Mouse (Mus musculus) urinary bladder, postnatal 10 days (tissue): ENCODE measurements at regions not wholly inside any gene's neighbourhood (a gene's known extent, or its start where the extent isn't known, plus 50 kb on each side); places are given as distances from the start of the nearest gene placed in this dataset.

Experiments
- DNase-seq: peaks from one replicate; pipeline ENCODE4 v3.0.0; 2022; ENCODE audit warnings: low spot score

- DNase-seq: no peak
These were observed 260.2 kb downstream of the Cog6 start for GRCm38 (mm10) chr3:52756816-52757215.

- no peak for DNase-seq
These were observed 261.0 kb downstream of the Cog6 start for GRCm38 (mm10) chr3:52756006-52756405.

- DNase-seq: no peak
These were observed 262.1 kb downstream of the Cog6 start for GRCm38 (mm10) chr3:52754978-52755377.

DNA sequence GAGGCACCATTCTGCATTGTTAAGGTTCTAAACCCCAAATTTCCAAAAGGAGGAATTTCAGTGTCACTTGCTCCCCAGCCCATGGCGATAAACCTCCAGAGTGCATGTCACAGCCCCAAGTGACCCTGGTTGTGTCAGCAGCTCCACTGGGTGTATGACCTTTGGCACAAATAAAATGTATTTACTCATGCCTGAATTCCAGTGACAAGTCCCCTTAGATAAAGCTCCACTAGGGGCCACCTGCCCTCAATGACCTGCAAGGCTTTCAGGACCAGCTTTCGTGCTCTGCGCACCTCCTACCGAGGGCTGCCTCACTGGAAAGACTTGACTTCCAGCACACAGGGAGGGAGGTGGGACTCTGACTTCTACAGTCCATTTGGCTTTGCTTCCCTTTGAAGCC lies 262.6 kb downstream of the Cog6 start:
- DNase-seq: no peak

DNA sequence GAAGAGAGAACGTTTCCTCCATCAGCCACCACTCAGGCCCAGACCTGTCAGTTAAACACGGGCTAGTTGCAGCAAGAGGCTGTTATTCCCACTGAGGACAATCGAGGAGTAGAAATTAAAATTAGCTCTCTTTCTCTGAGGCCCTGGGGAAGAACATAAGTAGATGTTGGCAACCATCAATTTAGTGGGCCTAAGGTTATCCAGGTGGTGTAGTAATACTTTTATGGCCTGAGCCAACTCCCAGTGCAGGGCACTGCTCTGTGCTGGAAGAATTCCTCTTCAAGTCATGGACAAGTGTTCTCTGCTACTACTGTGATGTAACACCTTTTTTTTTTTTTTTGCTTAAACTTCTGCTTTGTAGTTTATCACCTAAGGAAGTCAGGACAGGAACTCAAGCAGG lies 270.1 kb downstream of the Cog6 start:
- no peak for DNase-seq

GRCm38 (mm10) chr3:52744334-52744733 lies 272.7 kb downstream of the Cog6 start:
- no peak for DNase-seq

DNA sequence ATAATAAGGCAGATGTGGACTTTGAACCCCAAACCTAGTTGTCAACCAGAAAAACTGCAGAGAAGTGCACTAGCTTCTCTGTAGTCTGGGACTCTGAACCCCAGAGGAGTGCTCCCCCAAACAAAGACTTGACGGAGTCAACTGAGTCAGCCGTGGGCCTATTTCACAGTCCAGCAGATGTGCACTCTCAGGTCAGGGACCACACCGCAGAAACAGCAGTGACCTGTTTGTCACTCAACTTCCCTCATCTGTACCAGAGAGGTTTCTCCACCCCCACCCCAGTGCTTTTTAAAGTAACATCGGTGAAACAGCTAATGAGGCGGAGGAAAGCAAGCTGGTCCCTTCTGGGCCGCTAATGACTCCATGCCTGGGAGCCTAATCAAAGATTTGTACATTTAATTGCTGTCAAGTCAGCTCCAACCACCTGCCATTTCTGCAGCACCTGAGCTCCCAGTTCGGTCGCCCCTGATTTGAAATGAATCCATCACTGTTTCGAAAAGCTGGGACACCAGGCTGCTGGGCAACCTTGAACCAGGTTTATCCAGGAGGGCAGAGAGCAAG lies 276.5 kb downstream of the Cog6 start:
- DNase-seq: no peak

DNA sequence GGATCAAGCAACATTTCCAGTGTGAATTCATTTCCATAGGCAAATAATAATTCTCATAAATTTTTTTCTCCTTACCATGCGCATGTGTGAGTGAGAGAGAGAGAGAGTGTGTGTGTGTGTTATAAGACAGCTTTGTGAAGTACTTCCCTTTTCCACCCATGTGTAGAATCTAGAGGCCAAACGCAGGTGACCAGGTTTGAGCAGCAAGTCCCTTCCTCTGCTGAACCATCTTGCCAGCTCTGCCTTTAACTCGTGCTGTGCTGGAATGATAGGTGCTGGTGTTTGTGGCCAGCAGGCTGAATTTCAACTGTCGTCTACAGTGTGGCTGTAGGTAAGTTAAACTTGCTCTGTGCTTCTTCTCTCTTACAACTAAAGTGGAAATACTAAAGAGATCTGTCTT lies 277.5 kb downstream of the Cog6 start:
- DNase-seq: no peak

DNA sequence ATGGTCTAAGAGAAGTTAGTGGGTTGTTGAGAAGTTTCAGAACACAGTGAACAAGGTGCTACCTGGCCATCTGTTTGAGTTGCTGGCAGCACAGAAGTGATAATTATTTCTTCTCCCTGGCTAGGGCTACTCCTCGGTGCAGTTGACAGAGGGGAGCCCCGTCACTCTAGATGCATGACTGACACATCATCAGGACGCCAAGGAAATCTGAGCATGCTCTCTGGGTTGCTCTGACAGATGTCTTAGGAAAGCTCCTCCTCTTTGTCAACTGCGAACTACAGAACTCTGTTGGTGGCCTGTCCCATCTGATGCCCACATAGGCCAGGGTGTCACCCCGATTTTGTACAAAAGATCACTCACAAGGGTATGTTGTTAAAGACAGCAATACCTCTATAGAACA lies 278.7 kb downstream of the Cog6 start:
- DNase-seq: no peak

DNA sequence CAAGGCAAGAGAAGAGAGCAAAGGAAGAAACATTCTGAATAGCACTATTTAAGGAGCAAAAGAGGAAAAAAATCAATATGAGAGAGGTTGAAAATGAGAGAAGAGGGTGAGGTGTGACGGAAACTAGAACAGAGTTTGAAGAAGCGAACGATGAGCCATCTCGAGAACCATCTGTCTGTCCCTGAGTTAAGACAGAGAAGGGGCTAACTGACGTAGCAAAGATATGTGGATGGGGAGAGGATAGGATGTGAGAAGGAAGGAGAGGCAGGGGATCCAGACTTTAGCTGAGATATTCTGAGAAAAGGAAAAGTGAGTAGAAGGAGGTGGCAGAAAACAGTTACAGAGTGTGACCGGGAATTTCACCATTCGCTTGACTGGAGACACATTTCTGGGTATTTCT lies 281.1 kb downstream of the Cog6 start:
- DNase-seq: no peak

DNA sequence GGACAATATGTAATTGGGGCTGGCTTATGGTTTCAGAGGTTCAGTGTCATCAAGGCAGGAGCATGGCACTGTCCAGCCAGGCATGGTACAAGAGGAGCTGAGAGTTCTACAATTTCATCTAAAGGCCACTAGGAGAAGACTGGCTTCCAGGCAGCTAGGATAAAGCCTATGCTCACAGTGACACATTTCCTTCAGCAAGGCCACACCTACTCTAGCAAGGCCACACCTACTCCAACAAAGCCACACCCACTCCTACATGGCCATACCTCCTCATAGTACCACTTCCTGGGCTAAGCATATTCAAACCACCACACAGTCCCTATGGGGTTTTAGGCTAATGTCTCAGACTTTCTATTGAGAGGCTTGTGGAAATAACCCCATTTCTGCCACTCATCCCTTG lies 285.1 kb downstream of the Cog6 start:
- no peak for DNase-seq

DNA sequence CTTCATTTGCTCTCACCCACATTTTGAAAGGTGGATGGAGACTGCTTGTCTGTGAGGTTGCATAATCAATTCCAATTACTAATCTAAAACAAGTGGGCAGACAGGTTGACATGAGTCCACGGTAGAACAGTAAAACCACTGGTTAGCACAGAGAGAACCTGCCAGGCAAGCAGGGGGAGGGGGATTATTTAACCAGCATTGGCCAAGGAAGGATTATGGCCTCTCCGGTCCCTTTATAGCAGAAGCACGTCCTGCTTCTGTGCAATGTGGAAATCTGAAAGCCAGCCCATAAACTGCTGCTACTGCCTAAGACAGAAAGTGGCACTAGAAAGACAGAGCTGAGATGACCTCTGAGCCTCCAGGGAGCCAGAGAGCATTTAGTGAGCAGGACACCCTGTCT lies 285.5 kb downstream of the Cog6 start:
- no peak for DNase-seq

- DNase-seq: no peak
These were observed 287.3 kb downstream of the Cog6 start for GRCm38 (mm10) chr3:52729731-52730130.

GRCm38 (mm10) chr3:52728860-52729259 lies 288.2 kb downstream of the Cog6 start:
- no peak for DNase-seq

DNA sequence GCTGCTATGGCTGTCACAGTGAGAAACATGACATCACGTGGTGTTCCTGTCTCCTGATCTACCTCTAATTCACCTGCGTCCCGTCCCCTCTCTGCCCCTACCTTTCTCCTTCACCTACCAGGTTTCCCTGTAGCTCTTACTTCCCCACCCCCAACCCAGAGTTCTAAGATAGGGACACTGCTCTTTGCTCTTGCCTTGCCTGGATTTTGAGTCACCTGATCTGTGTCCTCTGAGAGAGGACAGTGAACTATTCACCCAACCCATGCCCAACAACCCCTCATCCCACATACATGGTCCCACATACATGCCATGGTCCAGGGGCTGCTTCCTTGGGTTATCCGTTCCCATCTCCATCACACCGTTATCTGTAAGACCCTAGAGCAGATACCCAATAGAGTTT lies 288.6 kb downstream of the Cog6 start:
- DNase-seq: no peak

GRCm38 (mm10) chr3:52724354-52724753 lies 292.7 kb downstream of the Cog6 start:
- DNase-seq: no peak

DNA sequence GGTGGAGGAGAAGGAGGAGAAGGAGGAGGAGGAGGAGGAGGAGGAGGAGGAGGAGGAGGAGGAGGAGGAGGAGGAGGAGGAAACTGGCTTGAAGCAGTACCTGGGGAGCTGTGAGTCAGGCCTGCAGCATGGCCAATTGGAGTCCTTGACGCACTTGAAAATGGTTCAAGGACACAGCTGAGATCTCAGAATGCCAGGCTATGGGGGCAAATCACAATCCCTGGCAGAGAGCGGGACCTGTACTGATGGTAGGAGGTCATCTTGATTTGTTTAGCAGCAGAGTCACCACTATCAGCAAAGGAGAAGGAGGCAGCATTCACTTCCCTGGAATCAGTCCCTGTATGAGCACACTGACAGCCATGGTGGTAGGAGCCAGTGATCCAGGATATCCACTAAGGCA lies 294.1 kb downstream of the Cog6 start:
- DNase-seq: no peak

GRCm38 (mm10) chr3:52719181-52719580 lies 297.9 kb downstream of the Cog6 start:
- no peak for DNase-seq

GRCm38 (mm10) chr3:52717324-52717723 lies 299.7 kb downstream of the Cog6 start:
- DNase-seq: no peak

GRCm38 (mm10) chr3:52712151-52712550 lies 304.9 kb downstream of the Cog6 start:
- no peak for DNase-seq

GRCm38 (mm10) chr3:52711133-52711532 lies 305.9 kb downstream of the Cog6 start:
- DNase-seq: no peak

DNA sequence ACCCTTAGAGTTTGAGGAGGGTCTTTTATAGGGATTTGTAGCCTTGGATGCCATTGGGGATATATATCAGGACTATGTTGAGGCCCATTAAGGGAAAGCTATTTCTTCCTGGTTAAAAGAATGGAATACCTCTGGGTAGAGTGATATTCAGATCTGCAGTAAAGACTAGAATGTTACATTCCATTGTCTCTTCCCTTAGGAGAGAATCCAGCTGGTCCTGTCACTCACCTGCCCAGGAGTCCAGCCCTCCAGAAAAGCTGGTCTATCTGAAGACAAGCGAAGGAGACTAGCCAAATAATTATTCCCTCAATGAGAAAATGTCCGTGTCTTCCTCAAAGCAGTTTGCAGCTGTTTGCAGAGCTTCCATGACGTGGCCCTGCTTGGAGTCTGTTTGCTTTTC lies 308.3 kb downstream of the Cog6 start:
- DNase-seq: no peak

DNA sequence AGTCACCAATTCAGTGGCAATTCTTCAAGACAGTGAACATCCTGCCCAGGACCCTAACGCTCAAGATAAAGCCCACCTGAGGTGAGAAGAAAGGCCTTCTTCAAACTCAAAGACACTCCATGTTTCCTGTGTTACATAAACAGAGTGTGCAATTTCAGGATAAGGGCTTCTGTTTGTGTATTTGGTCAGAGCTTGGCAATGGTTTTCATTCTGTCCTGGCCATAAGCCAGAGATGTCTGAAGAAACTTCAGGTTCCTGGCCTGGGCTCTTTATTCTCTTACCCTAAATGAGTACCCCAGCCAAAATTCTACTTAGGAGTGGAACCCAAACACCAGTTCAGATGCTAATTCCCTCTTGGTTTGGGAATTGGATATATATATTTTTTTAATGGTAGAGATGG lies 308.7 kb downstream of the Cog6 start:
- DNase-seq: no peak

DNA sequence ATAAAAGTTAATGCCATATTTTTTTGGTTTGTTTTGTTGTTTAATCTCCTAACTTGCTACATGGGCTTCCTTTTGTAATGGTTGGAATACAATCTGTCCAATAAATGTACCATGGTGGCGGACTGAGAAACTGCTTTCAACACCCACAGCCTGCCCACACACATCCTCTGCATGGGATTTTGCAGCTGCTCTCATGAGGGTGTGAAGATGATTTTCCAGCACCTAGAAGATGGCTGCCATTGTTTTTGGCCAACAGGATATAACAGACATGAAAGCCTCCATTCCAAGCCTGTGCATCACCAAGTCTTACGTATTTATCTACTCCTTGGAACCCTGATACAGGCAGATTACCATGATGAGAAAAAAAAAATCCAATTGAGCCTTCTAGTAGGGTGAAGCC lies 310.4 kb downstream of the Cog6 start:
- no peak for DNase-seq

GRCm38 (mm10) chr3:52703751-52704150 lies 313.3 kb downstream of the Cog6 start:
- no peak for DNase-seq
